ENCODE assay signal across 27 mouse cellular contexts in genomic region chr12:81097738-81098137, GRCm38 (mm10).
DNase-seq lines count a peak whose midpoint lies in the region; ATAC-seq and TF ChIP-seq lines count a peak whose summit lies in the region.
"Had no signal": no experiment of that assay in that cellular context is flagged by ENCODE, and none has a peak within 500 bp of the region (broad histone marks: within the 10 kb centered on the region; RNA-seq: fewer than 3 reads in every experiment).

No protein-coding gene starts in this region.

- WGBS in forebrain, embryonic 10.5 days: 79% methylated on average over 4 of the region's 4 CpGs
- WGBS in forebrain, postnatal 0 days: 67% methylated on average over 4 of the region's 4 CpGs
- WGBS in liver, embryonic 11.5 days: 56% methylated on average over 4 of the region's 4 CpGs
- 50% methylated on average over 4 of the region's 4 CpGs for WGBS in liver, embryonic 12.5 days (ENCODE audit: insufficient replicate concordance)
- WGBS in midbrain, embryonic 13.5 days: 62% methylated on average over 4 of the region's 4 CpGs

- no peaks in the 10 kb centered on the region for H3K9me3 ChIP-seq in forebrain, embryonic 10.5 days
- no peaks in the 10 kb centered on the region for H3K9me3 ChIP-seq in forebrain, postnatal 0 days (ENCODE audit: low read length)
- no peaks in the 10 kb centered on the region for H3K9me3 ChIP-seq in liver, embryonic 11.5 days (ENCODE audit: control insufficient read depth, low read length)
- no peaks in the 10 kb centered on the region for H3K9me3 ChIP-seq in liver, embryonic 12.5 days (replicated peaks)
- no peaks in the 10 kb centered on the region for H3K9me3 ChIP-seq in midbrain, embryonic 13.5 days
- H3K9me3 ChIP-seq: embryonic facial prominence, embryonic 13.5 days; forebrain, embryonic 12.5 days; G1E; heart, embryonic 10.5 days; heart, embryonic 15.5 days; hindbrain, embryonic 15.5 days; intestine, embryonic 15.5 days; limb, embryonic 12.5 days; stomach, embryonic 15.5 days had no signal

- H3K4me3 ChIP-seq in forebrain, embryonic 10.5 days: no peak overlapping the region
- H3K4me3 ChIP-seq in forebrain, postnatal 0 days (ENCODE audit: low read depth, low read length): no peak overlapping the region
- H3K4me3 ChIP-seq in liver, embryonic 11.5 days (ENCODE audit: low read depth, low read length): no peak overlapping the region
- H3K4me3 ChIP-seq in liver, embryonic 12.5 days: no peak overlapping the region
- H3K4me3 ChIP-seq in midbrain, embryonic 13.5 days (replicated peaks): no peak overlapping the region
- H3K4me3 ChIP-seq: embryonic facial prominence, embryonic 13.5 days; forebrain, embryonic 12.5 days; heart, embryonic 10.5 days; heart, embryonic 15.5 days; hindbrain, embryonic 15.5 days; intestine, embryonic 15.5 days; limb, embryonic 12.5 days; stomach, embryonic 15.5 days had no signal

- no peak overlapping the region for H3K9ac ChIP-seq in forebrain, postnatal 0 days
- no peak overlapping the region for H3K9ac ChIP-seq in liver, embryonic 11.5 days (ENCODE audit: low read depth, low read length)
- no peak overlapping the region for H3K9ac ChIP-seq in liver, embryonic 12.5 days
- H3K9ac ChIP-seq in midbrain, embryonic 13.5 days (replicated peaks): no peak overlapping the region
- H3K9ac ChIP-seq: embryonic facial prominence, embryonic 13.5 days; forebrain, embryonic 12.5 days; heart, embryonic 15.5 days; hindbrain, embryonic 15.5 days; intestine, embryonic 15.5 days; limb, embryonic 12.5 days; liver, postnatal 0 days; stomach, embryonic 15.5 days had no signal

- peaks cover 29% of the 10 kb centered on the region for H3K4me1 ChIP-seq in forebrain, embryonic 10.5 days
- no peaks in the 10 kb centered on the region for H3K4me1 ChIP-seq in forebrain, postnatal 0 days (ENCODE audit: insufficient read depth)
- no peaks in the 10 kb centered on the region for H3K4me1 ChIP-seq in liver, embryonic 11.5 days (replicated peaks; ENCODE audit: control insufficient read depth, insufficient read depth, low read length)
- H3K4me1 ChIP-seq in liver, embryonic 12.5 days: no peaks in the 10 kb centered on the region
- H3K4me1 ChIP-seq in midbrain, embryonic 13.5 days (replicated peaks): peaks cover 13% of the 10 kb centered on the region
- H3K4me1 ChIP-seq: heart, embryonic 15.5 days had no signal

- ATAC-seq in forebrain, postnatal 0 days: no peak
- ATAC-seq in liver, embryonic 11.5 days (replicated peaks; ENCODE audit: low FRiP score): no peak
- no peak for ATAC-seq in liver, embryonic 12.5 days
- no peak for ATAC-seq in midbrain, embryonic 13.5 days
- no peak for ATAC-seq in erythroid progenitor cell, adult 5-6 weeks (replicated peaks; ENCODE audit: low FRiP score, poor library complexity, severe bottlenecking)
- ATAC-seq: intestine, embryonic 15.5 days; liver, postnatal 0 days had no signal

- no peaks in the 10 kb centered on the region for H3K36me3 ChIP-seq in forebrain, embryonic 10.5 days (replicated peaks)
- no peaks in the 10 kb centered on the region for H3K36me3 ChIP-seq in forebrain, postnatal 0 days (ENCODE audit: insufficient read depth)
- no peaks in the 10 kb centered on the region for H3K36me3 ChIP-seq in liver, embryonic 11.5 days (ENCODE audit: control insufficient read depth, insufficient read depth, low read length)
- no peaks in the 10 kb centered on the region for H3K36me3 ChIP-seq in liver, embryonic 12.5 days
- no peaks in the 10 kb centered on the region for H3K36me3 ChIP-seq in midbrain, embryonic 13.5 days
- H3K36me3 ChIP-seq: embryonic facial prominence, embryonic 13.5 days; forebrain, embryonic 12.5 days; heart, embryonic 10.5 days; heart, embryonic 15.5 days; hindbrain, embryonic 15.5 days; intestine, embryonic 15.5 days; limb, embryonic 12.5 days; stomach, embryonic 15.5 days had no signal

- peak; percentile 6 for DNase-seq in forebrain, embryonic 10.5 days (ENCODE audit: extremely low spot score, low spot score)
- DNase-seq in forebrain, postnatal 0 days: no peak
- peak; percentile 26 for DNase-seq in liver, embryonic 11.5 days (ENCODE audit: low spot score)
- DNase-seq in spleen, postnatal 10 days (ENCODE audit: low spot score in 2 of 2): no peak
- DNase-seq: adrenal gland, postnatal 14 days; cerebellum, adult 11-12 months; cerebellum, adult 9-11 months; gastrocnemius, postnatal 10 days; heart, postnatal 36 days; kidney, adult 8-10 months; liver, postnatal 0 days; lung, postnatal 36 days; retina, postnatal 1 day; right cerebral cortex, postnatal 14 days had no signal

- TF ChIP-seq CTCF in forebrain, postnatal 0 days (IDR thresholded peaks at IDR 0.05; ENCODE audit: low read depth): no peak

- H3K4me2 ChIP-seq in forebrain, postnatal 0 days (ENCODE audit: low read depth): no peak overlapping the region
- H3K4me2 ChIP-seq in liver, embryonic 11.5 days: no peak overlapping the region
- no peak overlapping the region for H3K4me2 ChIP-seq in liver, embryonic 12.5 days
- H3K4me2 ChIP-seq in midbrain, embryonic 13.5 days (replicated peaks): no peak overlapping the region
- H3K4me2 ChIP-seq: embryonic facial prominence, embryonic 13.5 days; forebrain, embryonic 12.5 days; heart, embryonic 15.5 days; hindbrain, embryonic 15.5 days; intestine, embryonic 15.5 days; limb, embryonic 12.5 days; stomach, embryonic 15.5 days had no signal

- no peak overlapping the region for H3K27ac ChIP-seq in forebrain, embryonic 10.5 days
- H3K27ac ChIP-seq in forebrain, postnatal 0 days (ENCODE audit: low read depth, low read length): no peak overlapping the region
- H3K27ac ChIP-seq in liver, embryonic 11.5 days (ENCODE audit: low read depth, low read length): no peak overlapping the region
- no peak overlapping the region for H3K27ac ChIP-seq in liver, embryonic 12.5 days
- peak overlapping the region; percentile 44; the same call in 1 of the 2 replicates for H3K27ac ChIP-seq in midbrain, embryonic 13.5 days
- H3K27ac ChIP-seq: embryonic facial prominence, embryonic 13.5 days; forebrain, embryonic 12.5 days; heart, embryonic 10.5 days; heart, embryonic 15.5 days; hindbrain, embryonic 15.5 days; intestine, embryonic 15.5 days; kidney, postnatal 0 days; limb, embryonic 12.5 days; stomach, embryonic 15.5 days had no signal

- H3K27me3 ChIP-seq in forebrain, embryonic 10.5 days (ENCODE audit: poor library complexity, severe bottlenecking): no peaks in the 10 kb centered on the region
- no peaks in the 10 kb centered on the region for H3K27me3 ChIP-seq in forebrain, postnatal 0 days (ENCODE audit: insufficient read depth, low read length)
- no peaks in the 10 kb centered on the region for H3K27me3 ChIP-seq in liver, embryonic 11.5 days (replicated peaks; ENCODE audit: control insufficient read depth, insufficient read depth, low read length)
- no peaks in the 10 kb centered on the region for H3K27me3 ChIP-seq in liver, embryonic 12.5 days (replicated peaks)
- H3K27me3 ChIP-seq in midbrain, embryonic 13.5 days: no peaks in the 10 kb centered on the region
- H3K27me3 ChIP-seq: embryonic facial prominence, embryonic 13.5 days; forebrain, embryonic 12.5 days; heart, embryonic 15.5 days; hindbrain, embryonic 15.5 days; intestine, embryonic 15.5 days; limb, embryonic 12.5 days; stomach, embryonic 15.5 days had no signal

Comparison
In these comparisons a context has a peak if more than half of its experiments do, and no peak if none do; other contexts are left out.
1. DNase-seq: peak in forebrain, embryonic 10.5 days (single experiment) and liver, embryonic 11.5 days (single experiment); none in forebrain, postnatal 0 days (single experiment) and spleen, postnatal 10 days (0 of 2).